Mouse (Mus musculus) telencephalon, adult 2 months (tissue): ENCODE data around the gene Serinc5.

ENCODE experiments used
- DNase-seq: peaks from one replicate; pipeline ENCODE4 v3.0.0-alpha.2; 2011; ENCODE audit warnings: low read depth, low spot score

Gene Serinc5

GRCm38 (mm10) chr13:92740671-92741270 lies 129.9 kb downstream of the Serinc5 start:
- DNase-seq: no peak

- DNase-seq: no peak
Measured at GRCm38 (mm10) chr13:92742886-92743285, 132.0 kb downstream of the Serinc5 start.

DNA sequence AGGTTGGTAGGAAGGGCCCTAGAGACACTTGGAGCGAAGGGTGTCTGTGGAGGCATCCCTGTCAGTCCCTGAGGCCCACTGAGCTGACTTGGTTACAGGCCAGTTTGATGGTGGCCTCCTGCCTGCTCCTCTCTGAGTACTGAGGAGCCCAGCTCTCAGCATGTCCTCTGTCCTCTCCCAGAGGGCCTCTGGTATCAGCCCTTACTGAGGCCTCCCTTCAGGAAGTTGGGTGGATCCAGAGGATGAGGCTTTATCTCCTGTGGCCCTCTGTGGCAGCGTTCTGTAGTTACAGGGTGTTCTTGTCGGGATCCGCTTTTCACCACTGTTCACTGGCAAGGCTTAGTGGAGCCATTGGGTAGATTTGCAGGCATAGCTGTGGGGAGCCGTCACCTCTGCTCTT lies 132.4 kb downstream of the Serinc5 start:
- DNase-seq: no peak

DNA sequence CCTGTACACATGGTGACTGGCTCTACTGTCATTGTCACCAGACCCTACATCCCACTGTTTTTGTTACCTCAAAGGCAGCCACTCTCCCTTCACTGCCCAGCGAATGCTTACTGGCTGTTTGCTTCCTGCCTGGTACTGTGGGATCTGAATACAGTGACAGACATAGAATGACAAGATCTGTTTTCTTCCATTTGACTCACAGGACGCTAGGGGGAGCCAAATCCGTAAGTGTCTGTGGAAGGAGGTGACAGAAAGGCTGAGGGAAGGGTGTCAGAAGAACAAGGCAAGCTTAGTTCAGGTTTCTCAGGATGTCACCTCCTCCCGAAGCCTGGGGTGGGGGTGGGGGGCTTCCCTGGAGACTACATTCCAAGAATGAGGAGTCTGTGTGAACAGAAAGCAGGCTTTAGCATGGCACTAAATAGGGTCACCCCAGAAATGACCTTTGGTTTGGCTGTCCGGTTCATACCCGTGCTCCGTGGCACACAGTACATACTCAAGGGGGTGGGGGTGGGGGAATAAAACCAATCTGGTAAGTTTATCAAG lies 140.2 kb downstream of the Serinc5 start:
- DNase-seq: peak; percentile 60

- DNase-seq: peak; percentile 97
Measured at GRCm38 (mm10) chr13:92751726-92752565, 141.1 kb downstream of the Serinc5 start.

DNA sequence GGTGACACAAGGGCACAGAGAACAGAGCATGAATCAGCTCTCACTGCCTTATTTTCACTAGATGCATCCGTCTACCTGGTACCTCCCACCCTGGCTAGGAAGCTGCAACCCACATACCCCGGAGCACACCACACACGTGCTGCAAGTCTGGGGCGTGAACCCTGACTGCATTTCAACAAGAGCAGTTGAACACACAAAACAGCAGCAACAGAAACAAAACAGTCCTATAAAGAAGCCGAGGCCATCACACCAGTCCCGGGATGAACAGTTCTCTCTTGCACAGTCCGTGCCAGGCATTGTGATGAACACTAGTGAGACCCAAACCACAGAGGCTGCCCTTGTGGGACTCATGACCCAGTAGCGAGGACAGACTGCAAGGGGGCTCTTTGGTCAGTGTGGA lies 142.8 kb downstream of the Serinc5 start:
- no peak for DNase-seq

GRCm38 (mm10) chr13:92755036-92755435 lies 144.1 kb downstream of the Serinc5 start:
- no peak for DNase-seq

- DNase-seq: no peak
Measured at GRCm38 (mm10) chr13:92757972-92758585, 147.2 kb downstream of the Serinc5 start.

DNA sequence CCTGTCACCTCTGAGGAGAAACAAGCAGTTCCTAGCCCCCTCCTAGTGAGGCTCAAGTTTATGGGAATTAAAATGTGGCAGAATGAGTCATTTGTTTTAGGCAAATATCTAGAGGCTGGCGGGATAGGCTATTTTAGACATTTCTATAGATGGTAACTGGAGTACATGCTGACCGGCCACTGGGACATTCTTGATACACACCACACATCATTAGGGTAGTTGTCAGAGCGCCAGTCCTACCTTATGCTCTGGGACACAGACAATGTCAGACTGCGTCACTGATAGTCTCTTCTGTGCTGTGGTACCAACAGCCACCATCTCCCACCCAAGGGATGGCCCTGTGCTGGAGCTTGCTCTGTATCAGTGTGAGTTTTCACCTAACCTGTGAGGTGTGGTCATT lies 148.2 kb downstream of the Serinc5 start:
- no peak for DNase-seq

DNA sequence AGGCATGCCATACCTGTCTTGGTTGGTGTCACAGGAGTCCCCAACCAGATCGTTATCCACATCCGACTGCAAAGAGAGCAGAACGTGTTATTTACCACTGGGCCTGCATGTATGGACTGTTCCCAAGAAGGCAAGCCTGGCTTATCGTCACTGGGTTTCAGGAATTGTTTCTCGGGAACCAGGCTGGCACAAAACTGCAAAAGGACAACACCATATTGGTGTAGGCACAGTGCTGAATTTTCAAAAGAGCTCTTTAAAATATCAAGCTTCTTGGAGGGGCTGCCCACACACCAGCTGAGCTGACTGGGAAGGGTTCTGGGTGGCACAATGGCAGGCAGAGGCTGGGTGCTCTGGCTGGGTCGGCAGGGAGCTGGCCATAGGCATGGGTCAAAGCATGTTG lies 149.6 kb downstream of the Serinc5 start:
- peak; percentile 81 for DNase-seq
